Mouse (Mus musculus): Measurements from ENCODE around the gene Cd300ld4. TPM values are rescaled to one million over a fixed set of nuclear protein-coding genes. Genes with fewer than 3 reads are reported as not detected.
"Not testable (repeated sequence)": the region's sequence is repeated elsewhere in the genome, so short reads cannot be mapped to it uniquely, and the experiment has no call there.

Gene Cd300ld4
- polyA plus RNA-seq, 1 experiment from 2014 or later = not detected

- Histone ChIP-seq H3K4me1 (no peaks in the 10 kb centered on the region), H3K27me3 (no peaks in the 10 kb centered on the region), H3K4me2 (replicated peaks) (no peak overlapping the region), H3K4me3 (replicated peaks) (no peak overlapping the region), H3K9ac (no peak overlapping the region), H3K36me3 (no peaks in the 10 kb centered on the region), H3K27ac (replicated peaks) (no peak overlapping the region), H3K9me3 (replicated peaks) (no peaks in the 10 kb centered on the region)
- 1% methylated on average over 9 of the region's 9 CpGs for WGBS
- ATAC-seq (ENCODE audit: insufficient number of reproducible peaks, low FRiP score, low TSS enrichment, low read depth) = no peak
Observed at GRCm38 (mm10) chr11:115052206-115052605, 25.4 kb upstream of the Cd300ld4 start.

GRCm38 (mm10) chr11:115049282-115049895 is 22.6 kb upstream of the Cd300ld4 start:
- no peak overlapping the region for H3K27ac ChIP-seq (replicated peaks)
- H3K9ac ChIP-seq = no peak overlapping the region
- no peaks in the 10 kb centered on the region for H3K9me3 ChIP-seq (replicated peaks)
- H3K27me3 ChIP-seq = no peaks in the 10 kb centered on the region
- no peaks in the 10 kb centered on the region for H3K4me1 ChIP-seq
- no peak overlapping the region for H3K4me2 ChIP-seq (replicated peaks)
- no peak for ATAC-seq (ENCODE audit: insufficient number of reproducible peaks, low FRiP score, low TSS enrichment, low read depth)
- no peak overlapping the region for H3K4me3 ChIP-seq (replicated peaks)
- 50% methylated on average over 3 of the region's 3 CpGs for WGBS
- H3K36me3 ChIP-seq = no peaks in the 10 kb centered on the region

- Histone ChIP-seq H3K27me3 (no peaks in the 10 kb centered on the region), H3K27ac (replicated peaks) (no peak within 1 kb of the TSS), H3K4me3 (replicated peaks) (no peak within 1 kb of the TSS), H3K9me3 (replicated peaks) (no peaks in the 10 kb centered on the region), H3K4me2 (replicated peaks) (no peak within 1 kb of the TSS), H3K4me1 (no peaks in the 10 kb centered on the region), H3K36me3 (no peaks in the 10 kb centered on the region), H3K9ac (no peak within 1 kb of the TSS)
- 62% methylated on average over 2 of the region's 2 CpGs for WGBS
- no peak for ATAC-seq (ENCODE audit: insufficient number of reproducible peaks, low FRiP score, low TSS enrichment, low read depth)
Observed at GRCm38 (mm10) chr11:115048259-115048658, 21.4 kb upstream of the Cd300ld4 start, which contains the start of gene Cd300ld3. Cd300ld3 (minus strand) TSS chr11:115048409.

GRCm38 (mm10) chr11:115037669-115038068 is 10.9 kb upstream of the Cd300ld4 start, which contains the start of gene Cd300ld5:
Cd300ld5 (minus strand) TSS chr11:115037769.
- not testable (repeated sequence) for H3K9ac ChIP-seq; H3K4me2 ChIP-seq (replicated peaks); ATAC-seq (ENCODE audit: insufficient number of reproducible peaks, low FRiP score, low TSS enrichment, low read depth); H3K27ac ChIP-seq (replicated peaks); H3K4me3 ChIP-seq (replicated peaks); H3K36me3 ChIP-seq; H3K9me3 ChIP-seq (replicated peaks); H3K27me3 ChIP-seq; H3K4me1 ChIP-seq
- WGBS = no CpG with 5 or more reads among the region's 6 CpGs

- not testable (repeated sequence) for ATAC-seq (ENCODE audit: insufficient number of reproducible peaks, low FRiP score, low TSS enrichment, low read depth); H3K4me1 ChIP-seq; H3K9me3 ChIP-seq (replicated peaks); H3K4me3 ChIP-seq (replicated peaks); H3K27ac ChIP-seq (replicated peaks); H3K27me3 ChIP-seq; H3K4me2 ChIP-seq (replicated peaks); H3K9ac ChIP-seq; H3K36me3 ChIP-seq
- WGBS = no CpG with 5 or more reads among the region's 7 CpGs
Observed at GRCm38 (mm10) chr11:115016093-115016492, 10.7 kb downstream of the Cd300ld4 start, which contains the start of gene Cd300ld2. Cd300ld2 (minus strand) TSS chr11:115016193.

GRCm38 (mm10) chr11:115004070-115004469 is 22.7 kb downstream of the Cd300ld4 start:
- H3K27ac ChIP-seq (replicated peaks) = no peak overlapping the region
- no peaks in the 10 kb centered on the region for H3K4me1 ChIP-seq
- no peaks in the 10 kb centered on the region for H3K36me3 ChIP-seq
- no peak overlapping the region for H3K4me2 ChIP-seq (replicated peaks)
- H3K27me3 ChIP-seq = no peaks in the 10 kb centered on the region
- no peak for ATAC-seq (ENCODE audit: insufficient number of reproducible peaks, low FRiP score, low TSS enrichment, low read depth)
- H3K9me3 ChIP-seq (replicated peaks) = no peaks in the 10 kb centered on the region
- no peak overlapping the region for H3K9ac ChIP-seq
- H3K4me3 ChIP-seq (replicated peaks) = no peak overlapping the region
- 82% methylated on average over 5 of the region's 5 CpGs for WGBS

- no peak within 1 kb of the TSS for H3K9ac ChIP-seq
- WGBS = 78% methylated on average over 7 of the region's 7 CpGs
- H3K4me1 ChIP-seq = no peaks in the 10 kb centered on the region
- H3K27ac ChIP-seq (replicated peaks) = no peak within 1 kb of the TSS
- H3K4me2 ChIP-seq (replicated peaks) = no peak within 1 kb of the TSS
- ATAC-seq (ENCODE audit: insufficient number of reproducible peaks, low FRiP score, low TSS enrichment, low read depth) = no peak
- no peak within 1 kb of the TSS for H3K4me3 ChIP-seq (replicated peaks)
- H3K36me3 ChIP-seq = no peaks in the 10 kb centered on the region
- no peaks in the 10 kb centered on the region for H3K27me3 ChIP-seq
- H3K9me3 ChIP-seq (replicated peaks) = no peaks in the 10 kb centered on the region
Observed at GRCm38 (mm10) chr11:115001474-115002040, 25.3 kb downstream of the Cd300ld4 start, which contains the start of gene Cd300c2. Cd300c2 (minus strand) TSS chr11:115001880.

- H3K27ac ChIP-seq (replicated peaks) = no peak within 1 kb of the TSS
- 67% methylated on average over 4 of the region's 4 CpGs for WGBS
- no peaks in the 10 kb centered on the region for H3K27me3 ChIP-seq
- no peak within 1 kb of the TSS for H3K4me3 ChIP-seq (replicated peaks)
- no peaks in the 10 kb centered on the region for H3K4me1 ChIP-seq
- H3K4me2 ChIP-seq (replicated peaks) = no peak within 1 kb of the TSS
- no peaks in the 10 kb centered on the region for H3K9me3 ChIP-seq (replicated peaks)
- no peak within 1 kb of the TSS for H3K9ac ChIP-seq
- ATAC-seq (ENCODE audit: insufficient number of reproducible peaks, low FRiP score, low TSS enrichment, low read depth) = no peak
- H3K36me3 ChIP-seq = no peaks in the 10 kb centered on the region
Observed at GRCm38 (mm10) chr11:114989793-114990192, 37.0 kb downstream of the Cd300ld4 start, which contains the start of gene Cd300ld. Cd300ld (minus strand) TSS chr11:114989922.

GRCm38 (mm10) chr11:114981866-114982265 is 44.9 kb downstream of the Cd300ld4 start:
- no peak for ATAC-seq (ENCODE audit: insufficient number of reproducible peaks, low FRiP score, low TSS enrichment, low read depth)
- 66% methylated on average over 4 of the region's 4 CpGs for WGBS
- H3K36me3 ChIP-seq = no peaks in the 10 kb centered on the region

GRCm38 (mm10) chr11:114972726-114973125 is 54.1 kb downstream of the Cd300ld4 start:
- Histone ChIP-seq H3K4me2 (replicated peaks) (no peak overlapping the region), H3K4me3 (replicated peaks) (no peak overlapping the region), H3K36me3 (no peaks in the 10 kb centered on the region), H3K9ac (no peak overlapping the region), H3K4me1 (no peaks in the 10 kb centered on the region), H3K9me3 (replicated peaks) (peaks cover 10% of the 10 kb centered on the region), H3K27me3 (no peaks in the 10 kb centered on the region), H3K27ac (replicated peaks) (no peak overlapping the region)
- 76% methylated on average over 10 of the region's 10 CpGs for WGBS
- no peak for ATAC-seq (ENCODE audit: insufficient number of reproducible peaks, low FRiP score, low TSS enrichment, low read depth)

More at GRCm38 (mm10) chr11:114981866-114982265, 44.9 kb downstream of the Cd300ld4 start:
- Histone ChIP-seq H3K9ac (no peak overlapping the region), H3K9me3 (replicated peaks) (0 out of 2 replicates have a peak, but pooled peaks cover 3% of the 10 kb centered on the region), H3K4me3 (replicated peaks) (no peak overlapping the region), H3K27me3 (no peaks in the 10 kb centered on the region), H3K4me2 (replicated peaks) (no peak overlapping the region), H3K4me1 (no peaks in the 10 kb centered on the region), H3K27ac (replicated peaks) (no peak overlapping the region)
